Mouse (Mus musculus) liver, adult 2 months (tissue): Measurements from ENCODE around the gene Nova1.

Experiments
- CTCF ChIP-seq: fragments of 200-500 bp; IDR thresholded peaks from 2 replicates; pipeline ENCODE4 v1.5.1; 2011; ENCODE audit warnings: low read depth, low read length, control low read depth
- POLR2A ChIP-seq: fragments of 200-500 bp; IDR thresholded peaks from 2 replicates; pipeline ENCODE4 v1.6.1; 2011; ENCODE audit warnings: low read length, control low read depth; ENCODE audit not compliant: insufficient read depth; ENCODE audit errors: extremely low read depth

DNA sequence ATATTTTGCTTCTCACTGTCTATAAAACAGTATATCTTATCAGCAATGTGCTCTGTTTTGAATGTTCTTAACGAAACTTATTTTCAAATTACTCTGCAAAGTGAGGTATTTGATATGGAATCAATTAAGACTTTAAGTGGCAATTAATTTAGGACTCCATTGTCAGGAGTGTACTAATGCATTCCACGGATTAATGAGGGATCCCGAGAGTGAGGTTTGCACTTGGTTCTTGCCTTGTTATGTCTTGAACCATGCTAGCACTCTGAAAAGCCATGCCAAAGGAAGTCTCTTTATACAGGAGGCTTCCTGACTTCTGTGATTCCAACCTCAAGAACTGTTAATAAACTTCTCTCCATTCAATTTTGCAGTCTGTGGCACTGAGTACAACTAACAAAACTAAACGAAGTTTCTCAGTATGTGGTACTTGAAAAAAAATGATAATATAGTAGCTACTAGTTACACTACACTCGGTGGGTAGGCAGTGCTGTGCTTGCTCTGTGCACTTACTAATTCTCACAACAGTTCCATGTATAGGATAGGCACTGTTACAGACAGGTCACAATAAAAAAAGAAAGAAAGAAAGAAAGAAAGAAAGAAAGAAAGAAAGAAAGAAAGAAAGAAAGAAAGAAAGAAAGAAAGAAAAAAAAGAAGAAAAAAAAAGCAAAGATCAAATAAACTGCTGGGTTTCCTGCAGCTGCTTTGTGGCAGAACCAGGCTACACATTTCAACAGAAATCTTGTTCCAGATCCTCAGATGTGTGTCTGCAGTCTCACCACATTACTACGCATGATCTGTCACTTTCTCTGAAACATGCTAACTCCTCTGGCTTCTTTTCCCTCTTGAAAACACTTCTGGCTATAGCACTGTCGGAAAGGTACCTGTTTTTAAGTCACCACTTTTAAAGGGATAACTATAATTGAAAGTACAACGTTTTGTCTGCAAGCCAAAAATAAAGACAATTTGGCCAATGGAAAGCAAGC lies 36.1 kb downstream of the Nova1 start:
- TF ChIP-seq CTCF (no peak), POLR2A (no peak)
